Mouse (Mus musculus): ENCODE results near the gene Clmn.

DNA sequence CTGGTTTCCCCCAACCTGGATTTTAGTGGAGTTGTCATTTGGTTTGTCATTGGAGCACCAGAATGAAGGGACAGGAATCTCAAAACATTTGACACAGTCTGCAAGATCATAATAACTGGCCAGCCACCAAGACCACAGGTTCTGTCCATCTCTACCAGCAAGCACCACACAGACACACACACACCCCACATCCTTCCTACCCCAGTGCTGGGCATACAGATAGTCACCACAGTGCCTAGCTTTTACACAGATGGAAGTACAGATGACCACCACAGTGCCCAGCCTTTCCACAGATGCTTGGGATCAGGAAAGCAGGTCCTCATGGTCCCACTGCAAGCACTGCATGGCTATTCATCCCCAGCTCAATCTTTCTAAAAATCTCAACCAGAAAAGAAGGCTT, 131.7 kb downstream of the Clmn start:
- TF ChIP-seq CTCF (IDR thresholded peaks at IDR 0.05) = no peak
- no peak for TF ChIP-seq POLR2A (IDR thresholded peaks at IDR 0.05; ENCODE audit: insufficient read depth, low read depth, low read length)
- TF ChIP-seq EP300 (IDR thresholded peaks at IDR 0.05; ENCODE audit: insufficient read depth, low read depth, low read length) = no peak

All from heart, adult 2 months (tissue).